Mouse (Mus musculus): Measurements from ENCODE around the gene Ppp1r3d.
A peak's percentile ranks its signal among the peaks of the same experiment; 100 is the strongest.

Ppp1r3d gene

DNA sequence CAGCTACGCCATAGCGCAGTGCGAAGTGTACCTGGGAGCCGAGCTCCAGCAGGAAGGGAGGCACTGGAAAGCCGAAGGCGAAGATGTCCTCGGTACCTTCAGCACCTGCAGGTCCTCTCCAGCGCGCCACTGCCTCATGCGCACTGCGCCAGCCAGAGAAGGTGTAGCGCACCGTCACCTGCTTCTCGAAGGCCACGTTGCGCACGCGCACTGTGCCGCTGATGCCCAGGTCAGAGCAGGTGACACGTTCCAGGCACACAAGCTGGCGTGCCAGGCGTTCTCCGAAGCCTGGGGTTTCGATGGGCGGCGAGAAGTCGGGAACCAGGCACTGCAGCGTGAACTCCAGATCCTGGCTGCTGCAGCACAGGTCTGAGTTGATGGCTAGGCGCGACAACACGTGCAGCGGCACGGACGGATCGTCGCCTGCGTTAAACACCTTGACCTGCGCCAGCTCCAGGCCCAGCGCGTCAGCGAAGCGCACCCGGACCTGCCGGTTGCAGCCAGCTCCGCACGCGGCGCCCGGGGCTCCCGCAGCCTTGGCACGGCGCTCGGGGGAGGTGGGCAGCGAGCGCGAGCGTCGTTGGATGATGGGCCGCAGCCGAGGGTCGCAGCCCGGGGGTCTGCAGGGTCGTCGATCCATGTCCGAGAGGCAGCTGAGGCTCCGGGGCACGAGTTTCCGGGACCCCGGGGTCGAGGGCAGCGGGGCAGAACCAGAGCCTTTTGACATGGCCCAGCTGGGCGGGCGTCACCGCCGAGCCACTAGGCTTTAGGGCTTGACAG lies 601 bp downstream of the Ppp1r3d start:
- peak; percentile 37 for DNase-seq

GRCm38 (mm10) chr2:178413081-178413480 lies 1.2 kb downstream of the Ppp1r3d start:
- DNase-seq: peak; percentile 25

DNA sequence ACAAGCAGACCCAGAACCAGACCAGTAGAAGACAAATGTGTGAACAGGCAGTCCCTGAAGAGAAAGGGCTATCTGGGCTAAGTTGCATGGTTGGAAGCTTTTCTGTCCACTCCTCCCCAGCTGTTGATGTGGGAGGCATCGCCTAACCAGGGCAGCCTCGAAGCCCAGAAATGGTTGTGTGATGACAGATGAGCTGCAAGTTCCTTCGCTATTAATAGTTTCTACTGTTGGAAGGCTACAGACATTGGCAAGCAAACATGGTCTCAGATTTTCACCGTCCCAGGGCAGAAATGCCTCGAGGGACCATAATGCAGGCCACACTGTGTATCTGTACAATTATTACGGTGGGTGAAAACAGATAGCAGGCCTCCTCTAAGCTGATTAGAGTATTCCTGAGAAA lies 1.7 kb downstream of the Ppp1r3d start:
- DNase-seq: peak; percentile 1

DNA sequence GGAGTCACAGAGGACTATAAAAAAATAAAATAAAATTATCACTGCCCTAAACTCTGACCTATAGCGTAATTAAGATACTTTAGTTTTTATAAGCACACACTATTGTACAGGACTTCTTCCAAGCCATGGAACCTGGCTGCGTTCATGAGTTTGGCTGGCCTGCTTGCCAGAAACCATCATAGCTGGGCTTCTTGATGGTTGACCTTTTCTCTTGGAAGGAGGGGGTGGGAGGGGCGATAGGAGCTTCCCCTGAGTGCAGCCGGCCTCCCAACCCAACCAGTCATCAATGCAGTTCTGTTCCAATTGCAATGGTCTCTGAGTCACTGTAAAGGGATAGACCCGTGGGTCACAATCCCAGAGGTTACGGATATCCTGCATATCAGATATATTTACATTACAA lies 4.0 kb downstream of the Ppp1r3d start:
- no peak for DNase-seq

GRCm38 (mm10) chr2:178409024-178409423 lies 5.2 kb downstream of the Ppp1r3d start:
- DNase-seq: no peak

DNA sequence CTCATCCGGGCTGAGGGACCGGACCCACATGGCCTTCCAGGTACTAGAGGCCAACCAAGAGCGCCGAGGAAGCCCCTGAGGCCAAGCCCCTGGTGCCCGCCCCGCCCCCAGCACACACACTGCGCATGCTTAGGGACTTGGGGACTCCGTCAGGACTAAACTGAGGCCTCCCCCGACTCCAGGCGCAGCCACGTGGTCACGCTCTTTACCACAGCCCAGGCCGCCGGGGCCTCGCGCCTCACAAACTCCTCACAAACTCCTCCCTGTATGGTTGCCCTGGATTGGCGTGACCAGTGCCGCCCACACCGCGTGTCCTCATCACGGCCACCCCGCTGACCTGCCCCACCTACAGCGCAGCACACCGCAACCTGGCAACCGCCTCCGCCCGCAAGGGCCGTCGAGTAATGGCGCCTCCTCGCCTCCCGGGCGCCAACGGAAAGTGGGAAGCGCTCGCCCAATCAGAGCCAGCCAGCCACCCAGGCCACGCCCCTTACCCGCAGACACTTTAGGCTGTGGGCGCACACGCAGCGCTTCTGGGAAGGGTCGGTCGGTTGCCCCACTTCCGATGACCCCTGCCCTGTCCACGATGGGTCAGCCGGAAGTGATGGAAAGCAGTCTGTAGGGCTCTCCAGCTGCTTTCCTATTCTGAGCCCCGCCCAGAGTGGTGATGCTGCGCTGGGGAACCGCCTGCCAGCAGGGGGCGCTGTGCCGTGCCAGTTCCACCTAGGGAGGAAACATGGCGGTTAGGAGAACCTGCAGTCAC lies 7.0 kb downstream of the Ppp1r3d start, which contains the start of gene Sycp2:
Sycp2 (minus strand) TSS at position 633 of the 763 bp plus-strand sequence.
- no peak for DNase-seq

All from right cerebral cortex, postnatal 4 days (tissue).